Mouse (Mus musculus) lung, postnatal 0 days (tissue): ENCODE measurements around the gene Nek8.

Experiments used
- CTCF ChIP-seq: IDR thresholded peaks from 2 replicates; pipeline ENCODE4 v1.5.1; 2016; ENCODE audit warnings: antibody characterized with exemption, mild to moderate bottlenecking
- EP300 ChIP-seq: IDR thresholded peaks from 2 replicates; pipeline ENCODE4 v1.6.1; 2016; ENCODE audit warnings: antibody characterized with exemption, mild to moderate bottlenecking, control low read depth

DNA sequence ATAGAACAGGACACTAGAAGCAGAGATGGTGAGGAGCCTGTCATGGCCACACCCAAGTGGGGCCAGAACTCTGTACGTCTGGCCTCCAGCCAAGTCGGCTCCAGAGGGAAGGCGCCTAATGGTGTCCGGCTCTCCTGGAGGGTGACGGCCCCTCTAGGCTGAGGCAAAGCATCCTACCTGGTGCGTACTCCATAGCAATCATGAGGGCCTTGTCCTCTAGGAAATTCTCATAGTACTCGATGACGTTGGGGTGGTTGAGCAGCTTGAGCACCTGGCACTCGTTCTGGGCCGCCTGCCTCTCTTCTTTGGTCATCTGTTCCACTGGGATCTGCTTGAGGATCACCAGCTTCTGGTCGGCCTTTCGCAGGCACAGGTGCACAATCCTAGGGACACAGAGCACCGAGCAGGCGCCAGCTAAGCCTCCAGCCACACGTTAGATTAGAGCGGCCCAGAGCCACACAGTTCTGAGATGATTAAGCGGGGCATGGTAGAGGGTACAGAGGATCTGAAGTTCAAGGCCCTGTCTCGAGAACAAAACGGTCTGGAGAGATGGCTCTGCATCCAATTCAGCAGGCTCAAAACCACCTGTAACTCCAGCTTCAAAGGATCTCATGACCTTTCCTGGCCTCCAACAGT lies 3.6 kb downstream of the Nek8 start:
- TF ChIP-seq EP300 (no peak), CTCF (no peak)
